Mouse (Mus musculus) ES-E14 (cell line): Measurements from ENCODE around the gene Faap20. TPM values are rescaled to one million over a fixed set of nuclear protein-coding genes. Genes with fewer than 3 reads are reported as not detected.

Experiments
- DNase-seq: peaks from one replicate; pipeline ENCODE4 v3.0.0-alpha.2; 2013; ENCODE audit warnings: low read depth, low spot score
- H3K27ac ChIP-seq: 2 replicates; pipeline ENCODE4 v1.5.1; 2012; ENCODE audit warnings: low read depth, mild to moderate bottlenecking, low read length, moderate library complexity, mixed read lengths; ENCODE audit not compliant: poor library complexity, insufficient read depth, severe bottlenecking
- H3K36me3 ChIP-seq: 2 replicates; pipeline ENCODE4 v1.6.1; 2012; ENCODE audit warnings: mild to moderate bottlenecking, low read length, moderate library complexity, mixed read lengths; ENCODE audit not compliant: control insufficient read depth, poor library complexity, insufficient read depth, severe bottlenecking
- H3K4me1 ChIP-seq, 2 experiments: fragments of 150-350 bp in 1 of 2; sonication (generic) in 1 of 2; 2 replicates each; pipeline ENCODE4 v1.6.1; 2012; ENCODE audit warnings: low read length in 2 of 2, mild to moderate bottlenecking in 1 of 2, mixed read lengths in 1 of 2; ENCODE audit not compliant: control insufficient read depth in 2 of 2, insufficient read depth in 2 of 2, poor library complexity in 1 of 2
- H3K4me3 ChIP-seq, 2 experiments: fragments of 150-350 bp in 1 of 2; sonication (generic) in 1 of 2; 2 replicates each; pipeline ENCODE4 v1.5.1; 2012; ENCODE audit warnings: low read length in 2 of 2, low read depth in 1 of 2, mild to moderate bottlenecking in 1 of 2, mixed read lengths in 1 of 2; ENCODE audit not compliant: insufficient read depth in 1 of 2, poor library complexity in 1 of 2, severe bottlenecking in 1 of 2
- H3K9ac ChIP-seq: 2 replicates; pipeline ENCODE4 v1.6.1; 2012; ENCODE audit warnings: low read depth, mild to moderate bottlenecking, low read length, mixed read lengths; ENCODE audit not compliant: poor library complexity, insufficient read depth, severe bottlenecking
- H3K9me3 ChIP-seq: fragments of 150-350 bp; sonication (generic); 2 replicates; pipeline ENCODE4 v1.6.1; 2012; ENCODE audit warnings: low read depth, mild to moderate bottlenecking, low read length; ENCODE audit not compliant: control insufficient read depth, insufficient read depth
- CHD2 ChIP-seq: IDR thresholded peaks from 2 replicates; pipeline ENCODE4 v1.6.1; 2014; ENCODE audit warnings: mild to moderate bottlenecking, low read depth, low read length, inconsistent platforms
- HCFC1 ChIP-seq: IDR thresholded peaks from 2 replicates; pipeline ENCODE4 v1.6.1; 2012; ENCODE audit warnings: low read length, inconsistent platforms, borderline replicate concordance; ENCODE audit not compliant: insufficient read depth
- MAFK ChIP-seq: IDR thresholded peaks from 2 replicates; pipeline ENCODE4 v1.6.1; 2014; ENCODE audit warnings: mild to moderate bottlenecking, low read depth, low read length, inconsistent platforms; ENCODE audit not compliant: insufficient read depth
- ZC3H11A ChIP-seq: IDR thresholded peaks from 2 replicates; pipeline ENCODE4 v1.6.1; 2012; ENCODE audit warnings: low read depth, mild to moderate bottlenecking, inconsistent platforms, low read length, borderline replicate concordance
- ZNF384 ChIP-seq: IDR thresholded peaks from 2 replicates; pipeline ENCODE4 v1.6.1; 2012; ENCODE audit warnings: low read depth, low read length, inconsistent platforms
- in situ Hi-C, 2 experiments: fragments of 600-800 bp; cut with MboI; formaldehyde crosslinking; loops; one replicate each; pipeline ENCODE4 v1.15.1; 2025; ENCODE audit warnings: low sequenced_read_pairs in 2 of 2, inconsistent platforms in 1 of 2; ENCODE audit not compliant: unreplicated experiment in 2 of 2
- total RNA-seq: library from RNA; depleted of rRNA; stranded (reverse); fragments of 300-350 nt; gene quantifications from 2 replicates; pipeline ENCODE4 v1.2.3, GENCODE M21; 2012

The Faap20 gene
- total RNA-seq, 1 experiment = 17.8 TPM

GRCm38 (mm10) chr4:155267639-155268175 is 18.1 kb downstream of the Faap20 start:
- in situ Hi-C loops = no loop called here
- TF ChIP-seq CHD2 = no peak
- no peak for TF ChIP-seq HCFC1
- TF ChIP-seq MAFK = no peak
- no peak for TF ChIP-seq ZNF384
- no peak for TF ChIP-seq ZC3H11A

DNA sequence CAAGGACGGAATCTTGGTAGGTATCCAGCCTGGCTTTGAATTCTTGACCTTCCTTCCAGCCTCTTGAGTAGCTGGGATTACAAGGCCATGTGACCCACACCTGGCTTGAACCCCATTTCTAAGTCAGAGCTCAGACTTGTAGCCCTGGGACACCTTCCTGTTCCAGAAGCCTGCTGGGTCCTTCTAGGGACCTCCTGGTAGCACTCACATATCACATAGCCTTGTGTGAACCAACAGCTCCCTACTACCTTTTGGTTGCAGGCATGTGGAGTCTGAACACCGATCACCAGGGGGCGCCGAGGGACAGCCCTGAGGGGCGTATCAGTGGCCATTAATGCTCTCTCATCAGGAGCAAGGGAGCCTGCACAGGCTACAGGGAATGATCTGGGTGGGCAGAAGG is 18.8 kb downstream of the Faap20 start:
- H3K9me3 ChIP-seq = no peaks in the 10 kb centered on the region
- peak; percentile 36 for DNase-seq
- TF ChIP-seq HCFC1 = no peak
- TF ChIP-seq MAFK = no peak
- no peak for TF ChIP-seq CHD2
- no peak for TF ChIP-seq ZC3H11A
- no peak for TF ChIP-seq ZNF384
- H3K9ac ChIP-seq = no peak overlapping the region
- H3K27ac ChIP-seq = no peak overlapping the region
- peaks cover 0 to 8% of the 10 kb centered on the region in 2 experiments; a peak in 2 of 4 replicates for H3K4me1 ChIP-seq
- in situ Hi-C loops = no loop called here
- no peaks in the 10 kb centered on the region for H3K36me3 ChIP-seq
- H3K4me3 ChIP-seq = no peak overlapping the region

More at GRCm38 (mm10) chr4:155267639-155268175, 18.1 kb downstream of the Faap20 start:
- H3K9ac ChIP-seq = no peak overlapping the region
- H3K27ac ChIP-seq = no peak overlapping the region
- no peaks in the 10 kb centered on the region for H3K9me3 ChIP-seq
- H3K4me3 ChIP-seq = no peak overlapping the region
- H3K4me1 ChIP-seq = peaks cover 0 to 8% of the 10 kb centered on the region in 2 experiments; a peak in 2 of 4 replicates
- no peaks in the 10 kb centered on the region for H3K36me3 ChIP-seq
- DNase-seq = no peak

- Histone ChIP-seq H3K9ac (no peak overlapping the region), H3K4me1 (peaks cover 0 to 9% of the 10 kb centered on the region in 2 experiments; a peak in 1 of 4 replicates), H3K36me3 (no peaks in the 10 kb centered on the region), H3K9me3 (no peaks in the 10 kb centered on the region), H3K4me3 (no peak overlapping the region), H3K27ac (no peak overlapping the region)
- DNase-seq = no peak
- in situ Hi-C loops = no loop called here
- TF ChIP-seq ZNF384 = no peak
- TF ChIP-seq HCFC1 = no peak
- no peak for TF ChIP-seq CHD2
Observed at GRCm38 (mm10) chr4:155274451-155274850, 24.8 kb downstream of the Faap20 start.

DNA sequence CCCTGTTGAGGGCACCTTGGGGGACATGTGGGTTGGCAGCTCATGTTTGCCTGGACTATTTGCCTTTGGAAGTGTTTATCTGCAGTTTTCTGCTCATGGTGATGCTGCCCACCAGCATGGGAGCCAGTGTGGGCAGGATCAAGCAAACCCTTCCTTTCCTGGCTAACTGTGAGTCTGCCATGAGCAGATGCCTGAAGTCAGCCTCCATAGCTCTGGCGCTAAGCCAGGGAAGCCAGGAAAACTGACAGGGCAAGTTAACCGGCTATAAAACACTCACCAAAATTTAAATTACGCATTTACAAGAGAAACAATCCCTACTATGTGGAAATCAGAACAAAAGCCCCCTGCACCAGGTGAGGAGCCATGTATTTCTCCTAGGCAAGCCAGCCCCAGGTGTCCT is 25.2 kb downstream of the Faap20 start:
- H3K9ac ChIP-seq = no peak overlapping the region
- no peaks in the 10 kb centered on the region for H3K9me3 ChIP-seq
- DNase-seq = no peak
- H3K4me3 ChIP-seq = no peak overlapping the region
- peaks cover 0 to 9% of the 10 kb centered on the region in 2 experiments; a peak in 1 of 4 replicates for H3K4me1 ChIP-seq
- no peak for TF ChIP-seq MAFK
- no peak for TF ChIP-seq ZC3H11A
- TF ChIP-seq CHD2 = no peak
- no peak for TF ChIP-seq ZNF384
- TF ChIP-seq HCFC1 = no peak
- H3K36me3 ChIP-seq = no peaks in the 10 kb centered on the region
- in situ Hi-C loops = no loop called here
- H3K27ac ChIP-seq = no peak overlapping the region
